Mouse (Mus musculus): Measurements from ENCODE around the gene Ano4.

- TF ChIP-seq CTCF (IDR thresholded peaks at IDR 0.05; ENCODE audit: low read depth) (no peak), EP300 (optimal IDR thresholded peaks at IDR 0.05) (no peak)
Observed at GRCm38 (mm10) chr10:89330261-89330660, 14.3 kb downstream of the Ano4 start.
